Mouse (Mus musculus) left cerebral cortex, adult 2 months (tissue): ENCODE results near the gene Wdr83. TPM values are rescaled to one million over a fixed set of nuclear protein-coding genes. Genes with fewer than 3 reads are reported as not detected.

ENCODE experiments used
- DNase-seq, 2 experiments: peaks; one replicate each; pipeline ENCODE4 v3.0.0; 2021 to 2022; ENCODE audit warnings: low spot score in 2 of 2, mixed read lengths in 1 of 2; ENCODE audit errors: extremely low spot score in 1 of 2
- H3K27ac ChIP-seq: fragments of 200-600 bp; 2 replicates; pipeline ENCODE4 v1.8.1; 2022
- H3K4me3 ChIP-seq: fragments of 200-600 bp; 2 replicates; pipeline ENCODE4 v1.8.1; 2022
- CTCF ChIP-seq: fragments of 200-600 bp; IDR thresholded peaks from 2 replicates; pipeline ENCODE4 v1.8.1; 2022; ENCODE audit warnings: antibody characterized with exemption, mild to moderate bottlenecking, moderate library complexity
- intact Hi-C: fragments of 180-260 bp; cut with DNase I; formaldehyde crosslinking; loops from one replicate; pipeline ENCODE4 v1.15.1; 2025
- total RNA-seq, 2 experiments: library from RNA; stranded (reverse); gene quantifications; 2 replicates each; pipeline ENCODE4 v1.2.3; 2021

Gene Wdr83
- total RNA-seq, 2 experiments from 2014 or later = 25.5 to 27.8 TPM

- TF ChIP-seq CTCF = no peak
- no peak for DNase-seq
- no peak overlapping the region for H3K4me3 ChIP-seq
- no peak overlapping the region for H3K27ac ChIP-seq
- intact Hi-C loops = no loop called here
Measured at GRCm38 (mm10) chr8:85057367-85057766, 23.7 kb downstream of the Wdr83 start.

- no peak for DNase-seq
- Histone ChIP-seq H3K4me3 (no peak overlapping the region), H3K27ac (no peak overlapping the region)
- no peak for TF ChIP-seq CTCF
- intact Hi-C loops = no loop called here
Measured at GRCm38 (mm10) chr8:85043619-85044018, 37.5 kb downstream of the Wdr83 start.

GRCm38 (mm10) chr8:85037681-85038531 is 43.2 kb downstream of the Wdr83 start:
- intact Hi-C loops = no loop called here
- no peak for TF ChIP-seq CTCF
- DNase-seq = peak; percentile 52 to 65

GRCm38 (mm10) chr8:85037366-85037680 is 43.8 kb downstream of the Wdr83 start:
- intact Hi-C loops = no loop called here
- no peak for TF ChIP-seq CTCF
- no peak for DNase-seq

More at GRCm38 (mm10) chr8:85037681-85038531, 43.2 kb downstream of the Wdr83 start:
- Histone ChIP-seq H3K4me3 (peak overlapping the region; percentile 86), H3K27ac (peak overlapping the region; percentile 98)

GRCm38 (mm10) chr8:85036718-85037365 is 44.3 kb downstream of the Wdr83 start, which contains the start of gene Tnpo2:
TSS of gene Tnpo2 (plus strand) at chr8:85036915.
- TF ChIP-seq CTCF = no peak
- intact Hi-C loops = no loop called here
- DNase-seq = peak; percentile 84 to 89
- H3K27ac ChIP-seq = peak within 1 kb of the TSS; percentile 98
- peak within 1 kb of the TSS; percentile 86 for H3K4me3 ChIP-seq

More at GRCm38 (mm10) chr8:85037366-85037680, 43.8 kb downstream of the Wdr83 start:
- peak overlapping the region; percentile 98 for H3K27ac ChIP-seq
- H3K4me3 ChIP-seq = peak overlapping the region; percentile 86

- H3K27ac ChIP-seq = peak overlapping the region; percentile 98
- intact Hi-C loops = no loop called here
- no peak for TF ChIP-seq CTCF
Measured at GRCm38 (mm10) chr8:85036381-85036717, 44.8 kb downstream of the Wdr83 start.

GRCm38 (mm10) chr8:85035728-85036310 is 45.3 kb downstream of the Wdr83 start:
- DNase-seq = no peak
- Histone ChIP-seq H3K4me3 (peak overlapping the region; percentile 86), H3K27ac (peak overlapping the region; percentile 98; the same call in 1 of the 2 replicates)
- no peak for TF ChIP-seq CTCF
- intact Hi-C loops = no loop called here

More at GRCm38 (mm10) chr8:85036381-85036717, 44.8 kb downstream of the Wdr83 start:
- peak overlapping the region; percentile 86 for H3K4me3 ChIP-seq
- no peak for DNase-seq

- TF ChIP-seq CTCF = no peak
- intact Hi-C loops = no loop called here
- no peak for DNase-seq
- Histone ChIP-seq H3K27ac (peak overlapping the region; percentile 24; the same call in 1 of the 2 replicates), H3K4me3 (peak overlapping the region; percentile 86)
Measured at GRCm38 (mm10) chr8:85035165-85035727, 45.9 kb downstream of the Wdr83 start.

GRCm38 (mm10) chr8:85034764-85035163 is 46.3 kb downstream of the Wdr83 start:
- peak; percentile 56 to 68 for DNase-seq
- Histone ChIP-seq H3K4me3 (peak overlapping the region; percentile 86), H3K27ac (0 out of 2 replicates have a peak overlapping the region, but pooled peaks have one; percentile 24)
- no peak for TF ChIP-seq CTCF
- intact Hi-C loops = no loop called here

- no peak for DNase-seq
- no peak overlapping the region for H3K27ac ChIP-seq
- H3K4me3 ChIP-seq = no peak overlapping the region
- intact Hi-C loops = no loop called here
- no peak for TF ChIP-seq CTCF
Measured at GRCm38 (mm10) chr8:85033867-85034266, 47.2 kb downstream of the Wdr83 start.

- intact Hi-C loops = no loop called here
- no peak overlapping the region for H3K4me3 ChIP-seq
- H3K27ac ChIP-seq = no peak overlapping the region
- TF ChIP-seq CTCF = no peak
- no peak for DNase-seq
Measured at GRCm38 (mm10) chr8:85032622-85033311, 48.3 kb downstream of the Wdr83 start.
